ENCODE assay signal across 12 mouse cellular contexts in the genomic region with DNA sequence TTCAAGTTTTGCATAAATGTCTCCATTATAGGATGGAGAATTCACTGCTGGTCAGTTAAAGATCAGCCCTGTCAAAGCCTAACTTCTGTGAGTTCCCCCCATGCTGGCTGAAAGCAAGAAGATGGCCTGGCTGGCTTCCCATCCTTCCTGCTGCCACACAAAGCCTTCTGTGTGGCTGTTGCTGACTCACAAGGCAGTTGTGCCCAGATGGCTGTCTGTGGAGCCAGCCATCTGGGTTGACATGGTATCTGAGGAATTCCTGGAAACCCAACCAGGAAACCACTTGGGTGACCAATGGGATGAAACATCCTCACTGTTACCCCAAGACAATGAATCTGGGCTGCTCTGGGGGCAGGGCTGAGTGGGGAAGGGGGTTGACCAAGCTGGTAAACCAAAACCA.
DNase-seq lines count a peak whose midpoint lies in the region; ATAC-seq and TF ChIP-seq lines count a peak whose summit lies in the region.
"Had no signal": no experiment of that assay in that cellular context is flagged by ENCODE, and none has a peak within 500 bp of the region (broad histone marks: within the 10 kb centered on the region; RNA-seq: fewer than 3 reads in every experiment).

No protein-coding gene starts in this region.

- no peak overlapping the region for H3K4me2 ChIP-seq in CH12.LX (ENCODE audit: insufficient read depth, low read depth, poor library complexity, severe bottlenecking)
- H3K4me2 ChIP-seq: heart, embryonic 15.5 days; liver, embryonic 13.5 days had no signal

- no peak overlapping the region for H3K4me3 ChIP-seq in CH12.LX (replicated peaks in 1 of 3; ENCODE audit: low read depth in 2 of 3, low read length in 2 of 3, poor library complexity in 1 of 3)
- no peak overlapping the region for H3K4me3 ChIP-seq in olfactory bulb, adult 2 months (ENCODE audit: insufficient read depth, low read depth, low read length)
- H3K4me3 ChIP-seq: heart, embryonic 15.5 days; liver, embryonic 13.5 days; megakaryocyte, embryonic 14.5 days had no signal

- no peaks in the 10 kb centered on the region for H3K79me2 ChIP-seq in CH12.LX (replicated peaks; ENCODE audit: control insufficient read depth, extremely low read depth, insufficient read depth, poor library complexity, severe bottlenecking)

- H3K4me1 ChIP-seq in CH12.LX (ENCODE audit: control insufficient read depth in 1 of 2, insufficient read depth in 2 of 2): peaks cover 38 to 62% of the 10 kb centered on the region in 2 experiments
- H3K4me1 ChIP-seq in olfactory bulb, adult 2 months (ENCODE audit: control insufficient read depth, insufficient read depth, low read length): peaks cover 26% of the 10 kb centered on the region
- H3K4me1 ChIP-seq: heart, embryonic 15.5 days; liver, embryonic 13.5 days had no signal

- no peak for TF ChIP-seq RAD21 in CH12.LX (IDR thresholded peaks at IDR 0.05; ENCODE audit: low read depth, low read length)

- DNase-seq in cerebellum, postnatal 10 days: peak; percentile 75 to 82
- DNase-seq in cerebellum, adult 11-12 months: no peak
- DNase-seq in CH12.LX (ENCODE audit: extremely low read depth): no peak
- DNase-seq in layer of hippocampus, adult 8-10 months (ENCODE audit: low spot score in 2 of 2): peak; percentile 54 to 70
- no peak for DNase-seq in lung, postnatal 36 days
- DNase-seq in adrenal gland, adult 2 months: no peak
- DNase-seq: kidney, adult 11 months; liver, embryonic 13.5 days had no signal

- TF ChIP-seq POLR2A in CH12.LX (IDR thresholded peaks at IDR 0.05; ENCODE audit: low read depth, low read length): no peak
- no peak for TF ChIP-seq POLR2A in olfactory bulb, adult 2 months (IDR thresholded peaks at IDR 0.05; ENCODE audit: insufficient read depth, low read depth, low read length)

- no peak overlapping the region for H3K9ac ChIP-seq in CH12.LX (ENCODE audit: insufficient read depth, low read depth)
- H3K9ac ChIP-seq: heart, embryonic 15.5 days; liver, embryonic 13.5 days had no signal

- no peak for TF ChIP-seq CTCF in CH12.LX (conservative IDR thresholded peaks at IDR 0.05 in 1 of 2, IDR thresholded peaks at IDR 0.05 in 1 of 2; ENCODE audit: low read depth in 2 of 2, low read length in 2 of 2)
- TF ChIP-seq CTCF in olfactory bulb, adult 2 months (IDR thresholded peaks at IDR 0.05; ENCODE audit: insufficient read depth, low read depth, low read length): no peak

- peaks cover 2% of the 10 kb centered on the region for H3K27me3 ChIP-seq in CH12.LX (replicated peaks)
- H3K27me3 ChIP-seq: heart, embryonic 15.5 days had no signal

- no peaks in the 10 kb centered on the region for H3K9me3 ChIP-seq in CH12.LX (replicated peaks; ENCODE audit: low read length)
- H3K9me3 ChIP-seq: heart, embryonic 15.5 days; liver, embryonic 13.5 days; megakaryocyte, embryonic 14.5 days had no signal

- dilution Hi-C loops in CH12.LX (cut with MboI; ENCODE audit: extremely low pct_ligation_motif_present, extremely low pct_unique_long_range_greater_than_20kb, low sequenced_read_pairs): no loop called here

- no peaks in the 10 kb centered on the region for H3K36me3 ChIP-seq in CH12.LX (replicated peaks in 1 of 2; ENCODE audit: control insufficient read depth in 1 of 2, insufficient read depth in 1 of 2, low read length in 1 of 2)
- H3K36me3 ChIP-seq: heart, embryonic 15.5 days; liver, embryonic 13.5 days had no signal

- ATAC-seq in megakaryocyte, adult 5-6 weeks (ENCODE audit: poor library complexity, severe bottlenecking): no peak

- in situ Hi-C loops in CH12.LX (cut with MboI; ENCODE audit: low pct_ligation_motif_present, low pct_unique_long_range_greater_than_20kb, low sequenced_read_pairs): no loop called here

- TF ChIP-seq EP300 in CH12.LX (IDR thresholded peaks at IDR 0.05; ENCODE audit: low read length): no peak

- no peak overlapping the region for H3K27ac ChIP-seq in CH12.LX (ENCODE audit: insufficient read depth, low read depth)
- H3K27ac ChIP-seq in olfactory bulb, adult 2 months (ENCODE audit: insufficient read depth, low read depth, low read length): peak overlapping the region; percentile 49; the same call in 1 of the 2 replicates
- H3K27ac ChIP-seq: heart, embryonic 15.5 days; liver, embryonic 13.5 days had no signal

TF ChIP-seq in CH12.LX, 34 proteins besides CTCF, POLR2A, EP300 and RAD21:
- TF ChIP-seq ETS1 (conservative IDR thresholded peaks at IDR 0.05; ENCODE audit: low read depth, low read length) (peak; percentile 22; the same call in 1 of the 2 replicates), GABPA (IDR thresholded peaks at IDR 0.05; ENCODE audit: insufficient replicate concordance, low read depth, low read length) (no peak)

Comparison
In these comparisons a context has a peak if more than half of its experiments do, and no peak if none do; other contexts are left out.
1. DNase-seq: peak in cerebellum, postnatal 10 days (2 of 2) and layer of hippocampus, adult 8-10 months (2 of 2); none in cerebellum, adult 11-12 months (single experiment), CH12.LX (single experiment), lung, postnatal 36 days (single experiment) and adrenal gland, adult 2 months (single experiment).